ENCODE assay signal across 27 mouse cellular contexts in genomic region chr9:72972984-72973383, GRCm38 (mm10). TPM values are rescaled to one million over a fixed set of nuclear protein-coding genes. Genes with fewer than 3 reads are reported as not detected.
DNase-seq lines count a peak whose midpoint lies in the region; ATAC-seq and TF ChIP-seq lines count a peak whose summit lies in the region.
"Had no signal": no experiment of that assay in that cellular context is flagged by ENCODE, and none has a peak within 500 bp of the region (broad histone marks: within the 10 kb centered on the region; RNA-seq: fewer than 3 reads in every experiment).

No protein-coding gene starts in this region.

- H3K27ac ChIP-seq in forebrain, postnatal 0 days (ENCODE audit: low read depth, low read length), result no peak overlapping the region
- no peak overlapping the region for H3K27ac ChIP-seq in forebrain, embryonic 10.5 days
- H3K27ac ChIP-seq in left cerebral cortex, adult 2 months, result no peak overlapping the region
- H3K27ac ChIP-seq: embryonic facial prominence, embryonic 13.5 days; forebrain, embryonic 13.5 days; heart, embryonic 13.5 days; hindbrain, embryonic 15.5 days had no signal

- H3K4me3 ChIP-seq in forebrain, postnatal 0 days (ENCODE audit: low read depth, low read length), result no peak overlapping the region
- no peak overlapping the region for H3K4me3 ChIP-seq in forebrain, embryonic 10.5 days
- no peak overlapping the region for H3K4me3 ChIP-seq in left cerebral cortex, adult 2 months
- H3K4me3 ChIP-seq: embryonic facial prominence, embryonic 13.5 days; forebrain, embryonic 13.5 days; heart, embryonic 13.5 days; hindbrain, embryonic 15.5 days had no signal

- no peak overlapping the region for H3K4me2 ChIP-seq in forebrain, postnatal 0 days (ENCODE audit: low read depth)
- H3K4me2 ChIP-seq: embryonic facial prominence, embryonic 13.5 days; forebrain, embryonic 13.5 days; heart, embryonic 13.5 days; hindbrain, embryonic 15.5 days had no signal

- no peaks in the 10 kb centered on the region for H3K27me3 ChIP-seq in forebrain, postnatal 0 days (ENCODE audit: insufficient read depth, low read length)
- no peaks in the 10 kb centered on the region for H3K27me3 ChIP-seq in forebrain, embryonic 10.5 days (ENCODE audit: poor library complexity, severe bottlenecking)
- H3K27me3 ChIP-seq: embryonic facial prominence, embryonic 13.5 days; forebrain, embryonic 13.5 days; heart, embryonic 13.5 days; hindbrain, embryonic 15.5 days had no signal

- no peak for DNase-seq in forebrain, postnatal 0 days
- DNase-seq in forebrain, embryonic 10.5 days (ENCODE audit: extremely low spot score, low spot score), result no peak
- no peak for DNase-seq in left cerebral cortex, adult 2 months (ENCODE audit: extremely low spot score in 1 of 2, low spot score in 2 of 2)
- DNase-seq in left cerebral cortex, postnatal 4 days, result no peak
- DNase-seq in R1 (ENCODE audit: low read depth, low spot score), result peak; percentile 55
- no peak for DNase-seq in spleen, adult 12 weeks (ENCODE audit: low spot score)
- no peak for DNase-seq in frontal cortex, postnatal 36 days (ENCODE audit: low spot score in 2 of 2)
- DNase-seq: adrenal gland, postnatal 25 days; B cell, adult 2 months; cerebellum, adult 11-12 months; cerebellum, adult 9-10 months; cerebellum, postnatal 25 days; gastrocnemius, postnatal 14 days; heart, postnatal 36 days had no signal

- no peaks in the 10 kb centered on the region for H3K36me3 ChIP-seq in forebrain, postnatal 0 days (ENCODE audit: insufficient read depth)
- no peaks in the 10 kb centered on the region for H3K36me3 ChIP-seq in forebrain, embryonic 10.5 days (replicated peaks)
- H3K36me3 ChIP-seq: embryonic facial prominence, embryonic 13.5 days; heart, embryonic 13.5 days; hindbrain, embryonic 15.5 days had no signal

- TF ChIP-seq CTCF in forebrain, postnatal 0 days (IDR thresholded peaks at IDR 0.05; ENCODE audit: low read depth), result 0 out of 2 replicates have a peak, but pooled peaks have one; percentile 19
- TF ChIP-seq CTCF in left cerebral cortex, adult 2 months (IDR thresholded peaks at IDR 0.05), result peak; percentile 5; the same call in 1 of the 2 replicates

- ATAC-seq in forebrain, postnatal 0 days, result no peak
- ATAC-seq: activated CD4-positive, CD25-positive, alpha-beta regulatory T cell, adult 4 months; CD4-positive, CD25-positive, alpha-beta regulatory T cell, adult 4 months; forebrain, embryonic 13.5 days; intestine, embryonic 16.5 days had no signal

- no peak overlapping the region for H3K9ac ChIP-seq in forebrain, postnatal 0 days
- H3K9ac ChIP-seq: embryonic facial prominence, embryonic 13.5 days; forebrain, embryonic 13.5 days; heart, embryonic 13.5 days; hindbrain, embryonic 15.5 days had no signal

- intact Hi-C loops in left cerebral cortex, adult 2 months (cut with DNase I), result no loop called here
- intact Hi-C loops in left cerebral cortex, postnatal 4 days (cut with DNase I), result no loop called here

- no peaks in the 10 kb centered on the region for H3K9me3 ChIP-seq in forebrain, postnatal 0 days (ENCODE audit: low read length)
- no peaks in the 10 kb centered on the region for H3K9me3 ChIP-seq in forebrain, embryonic 10.5 days
- H3K9me3 ChIP-seq: embryonic facial prominence, embryonic 13.5 days; forebrain, embryonic 13.5 days; heart, embryonic 13.5 days; hindbrain, embryonic 15.5 days had no signal

- no peaks in the 10 kb centered on the region for H3K4me1 ChIP-seq in forebrain, postnatal 0 days (ENCODE audit: insufficient read depth)
- H3K4me1 ChIP-seq in forebrain, embryonic 10.5 days, result 0 out of 2 replicates have a peak, but pooled peaks cover 3% of the 10 kb centered on the region
- H3K4me1 ChIP-seq: embryonic facial prominence, embryonic 13.5 days; heart, embryonic 13.5 days had no signal

RNA-seq across cellular contexts. Expression of gene Ccpg1os, which starts 12.2 kb away (rescaled TPM):
- 24.7 and 26.8 TPM in 2 replicates for total RNA-seq in forebrain, postnatal 0 days (2014; rRNA removed)
- 18.8 and 22.7 TPM in 2 replicates for polyA plus RNA-seq in forebrain, postnatal 0 days (2015; fragmentation: Nextera tagmentation; extraction: Ambion mirVana)
- polyA plus RNA-seq in forebrain, embryonic 10.5 days (2016; fragmentation: Nextera tagmentation; extraction: Ambion mirVana), result 15.4 and 18.7 TPM in 2 replicates
- 10 to 100 TPM in 1 of 2 experiments, 1 to 10 TPM in 1; 9.2 to 10.8 TPM for total RNA-seq in left cerebral cortex, adult 2 months (2021)
- 1 to 10 TPM; 5.5 to 7.0 TPM for total RNA-seq in left cerebral cortex, postnatal 4 days (2021)

RNA-seq across cellular contexts. Expression of gene Ccpg1, which starts 12.2 kb away (rescaled TPM):
- total RNA-seq in forebrain, postnatal 0 days (2014; rRNA removed), result 31.0 and 31.9 TPM in 2 replicates
- 29.8 and 42.5 TPM in 2 replicates for polyA plus RNA-seq in forebrain, postnatal 0 days (2015; fragmentation: Nextera tagmentation; extraction: Ambion mirVana)
- 15.5 and 15.9 TPM in 2 replicates for polyA plus RNA-seq in forebrain, embryonic 10.5 days (2016; fragmentation: Nextera tagmentation; extraction: Ambion mirVana)
- total RNA-seq in left cerebral cortex, adult 2 months (2021), result 100 to 1,000 TPM; 124 to 128 TPM
- total RNA-seq in left cerebral cortex, postnatal 4 days (2021), result 10 to 100 TPM; 64.3 to 67.5 TPM

RNA-seq across cellular contexts. Expression of gene Gm44503, which starts 14.3 kb away (rescaled TPM):
- 0.10 TPM in 1 of 2 replicates, not detected in the other for total RNA-seq in forebrain, postnatal 0 days (2014; rRNA removed)
- polyA plus RNA-seq in forebrain, postnatal 0 days (2015; fragmentation: Nextera tagmentation; extraction: Ambion mirVana), result not detected in 2 replicates
- polyA plus RNA-seq in forebrain, embryonic 10.5 days (2016; fragmentation: Nextera tagmentation; extraction: Ambion mirVana), result not detected in 2 replicates
- not detected for total RNA-seq in left cerebral cortex, adult 2 months (2021)
- under 1 TPM in 1 of 2 experiments, not detected in 1; 0.87 TPM for total RNA-seq in left cerebral cortex, postnatal 4 days (2021)
- total RNA-seq: adrenal gland, adult 18-20 months; adrenal gland, postnatal 25 days; gastrocnemius, adult 18-20 months; gastrocnemius, postnatal 14 days; heart, postnatal 36 days had no signal
- polyA plus RNA-seq: activated CD4-positive, CD25-positive, alpha-beta regulatory T cell, adult 4 months; cortical plate, adult 2 months; embryonic facial prominence, embryonic 13.5 days; forebrain, embryonic 13.5 days; frontal cortex, adult 2 months; gonadal fat pad, adult 2 months; heart, embryonic 13.5 days; heart, postnatal 0 days; hindbrain, embryonic 15.5 days; intestine, embryonic 16.5 days had no signal

RNA-seq across cellular contexts. Expression of gene Dyx1c1, which starts 14.4 kb away (rescaled TPM):
- total RNA-seq in forebrain, postnatal 0 days (2014; rRNA removed), result 1.0 and 2.9 TPM in 2 replicates
- 2.6 and 3.2 TPM in 2 replicates for polyA plus RNA-seq in forebrain, postnatal 0 days (2015; fragmentation: Nextera tagmentation; extraction: Ambion mirVana)
- polyA plus RNA-seq in forebrain, embryonic 10.5 days (2016; fragmentation: Nextera tagmentation; extraction: Ambion mirVana), result 1.5 and 1.8 TPM in 2 replicates
- 1 to 10 TPM; 1.5 to 1.9 TPM for total RNA-seq in left cerebral cortex, adult 2 months (2021)
- total RNA-seq in left cerebral cortex, postnatal 4 days (2021), result 1 to 10 TPM; 1.5 to 1.8 TPM

RNA-seq across cellular contexts. Expression of gene Pygo1, which starts 47.5 kb away (rescaled TPM):
- total RNA-seq in forebrain, postnatal 0 days (2014; rRNA removed), result 34.6 and 41.7 TPM in 2 replicates
- polyA plus RNA-seq in forebrain, postnatal 0 days (2015; fragmentation: Nextera tagmentation; extraction: Ambion mirVana), result 5.7 and 9.6 TPM in 2 replicates
- 5.2 and 5.5 TPM in 2 replicates for polyA plus RNA-seq in forebrain, embryonic 10.5 days (2016; fragmentation: Nextera tagmentation; extraction: Ambion mirVana)
- 10 to 100 TPM; 18.6 to 19.5 TPM for total RNA-seq in left cerebral cortex, adult 2 months (2021)
- total RNA-seq in left cerebral cortex, postnatal 4 days (2021), result 10 to 100 TPM; 26.1 to 26.2 TPM
- polyA plus RNA-seq: activated CD4-positive, CD25-positive, alpha-beta regulatory T cell, adult 4 months; CD4-positive, CD25-positive, alpha-beta regulatory T cell, adult 4 months had no signal
